Mouse (Mus musculus) liver, embryonic 11.5 days (tissue): ENCODE results near the gene Erg. TPM values are rescaled to one million over a fixed set of nuclear protein-coding genes. Genes with fewer than 3 reads are reported as not detected.

ENCODE experiments used
- ATAC-seq: fragments of 200-750 bp; cut with Nextera tagmentation; replicated peaks from 2 replicates; pipeline ENCODE4 v1.8.0; 2017; ENCODE audit warnings: moderate number of reproducible peaks, mild to moderate bottlenecking, moderate TSS enrichment, moderate library complexity; ENCODE audit not compliant: low FRiP score
- DNase-seq: peaks from one replicate; pipeline ENCODE4 v3.0.0-alpha.2; 2017; ENCODE audit warnings: low spot score
- H3K27ac ChIP-seq: fragments of 300-500 bp; sonication (generic); 2 replicates; pipeline ENCODE4 v1.5.1; 2014; ENCODE audit warnings: mild to moderate bottlenecking, low read depth, low read length, control low read depth
- H3K27me3 ChIP-seq: fragments of 300-500 bp; sonication (generic); replicated peaks from 2 replicates; pipeline ENCODE4 v1.6.1; 2014; ENCODE audit warnings: low read length, mixed read lengths; ENCODE audit not compliant: control insufficient read depth, insufficient read depth
- H3K36me3 ChIP-seq: fragments of 300-500 bp; sonication (generic); 2 replicates; pipeline ENCODE4 v1.6.1; 2014; ENCODE audit warnings: mild to moderate bottlenecking, low read length, moderate library complexity, mixed read lengths; ENCODE audit not compliant: control insufficient read depth, insufficient read depth
- H3K4me1 ChIP-seq: fragments of 300-500 bp; sonication (generic); replicated peaks from 2 replicates; pipeline ENCODE4 v1.6.1; 2014; ENCODE audit warnings: low read length, mixed read lengths; ENCODE audit not compliant: control insufficient read depth, insufficient read depth
- H3K4me2 ChIP-seq: fragments of 300-500 bp; sonication (generic); 2 replicates; pipeline ENCODE4 v1.6.1; 2014; ENCODE audit warnings: mild to moderate bottlenecking, control low read depth, moderate library complexity
- H3K4me3 ChIP-seq: fragments of 300-500 bp; sonication (generic); 2 replicates; pipeline ENCODE4 v1.5.1; 2014; ENCODE audit warnings: low read depth, low read length, control low read depth
- H3K9ac ChIP-seq: fragments of 300-500 bp; sonication (generic); 2 replicates; pipeline ENCODE4 v1.6.1; 2014; ENCODE audit warnings: low read depth, low read length, control low read depth
- H3K9me3 ChIP-seq: fragments of 300-500 bp; sonication (generic); 2 replicates; pipeline ENCODE4 v1.6.1; 2016; ENCODE audit warnings: low read length, inconsistent platforms, mixed read lengths; ENCODE audit not compliant: control insufficient read depth
- WGBS: fragments of 180-500 bp; shearing (Covaris S2); extraction: QIAGEN DNeasy Blood & Tissue Kit; methylation state at CpG from one replicate; pipeline ENCODE4 v1.1.7; 2014; 5-methylcytosine and 5-hydroxymethylcytosine counted together
- polyA plus RNA-seq: library from polyadenylated mRNA; unstranded; fragments of >200 nt; fragmentation: Nextera tagmentation; extraction: Ambion mirVana; gene quantifications from 2 replicates; pipeline ENCODE4 v1.2.1, GENCODE M21; 2014

The Erg gene
- polyA plus RNA-seq, 1 experiment from 2014 or later = 3.8 TPM

DNA sequence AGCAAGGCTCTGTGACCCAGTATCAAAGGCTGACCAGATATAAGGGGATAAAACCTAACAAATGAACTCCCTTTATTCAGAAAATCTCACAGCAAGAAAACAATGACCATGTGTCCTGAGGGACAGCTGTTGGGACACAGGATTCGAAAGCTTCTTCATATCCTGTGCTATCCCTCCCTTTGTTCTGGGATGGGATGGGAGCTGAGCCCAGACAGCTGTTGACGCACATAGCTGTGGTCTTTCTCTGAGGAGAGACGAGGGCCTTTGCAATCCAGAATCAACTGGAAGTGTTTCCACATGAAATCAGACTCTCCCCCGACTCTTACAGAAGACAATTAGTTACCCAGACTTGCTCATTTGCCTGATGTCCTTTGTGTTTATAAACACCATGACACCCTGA is 29.6 kb downstream of the Erg start:
- no peak overlapping the region for H3K9ac ChIP-seq
- H3K4me2 ChIP-seq = no peak overlapping the region
- WGBS = 77% methylated on average over 4 of the region's 4 CpGs
- no peaks in the 10 kb centered on the region for H3K27me3 ChIP-seq
- ATAC-seq (no peak), DNase-seq (no peak)
- H3K36me3 ChIP-seq = no peaks in the 10 kb centered on the region
- no peak overlapping the region for H3K4me3 ChIP-seq
- H3K9me3 ChIP-seq = no peaks in the 10 kb centered on the region
- no peak overlapping the region for H3K27ac ChIP-seq
- H3K4me1 ChIP-seq = no peaks in the 10 kb centered on the region; the same call in 1 of the 2 replicates

GRCm38 (mm10) chr16:95553136-95553535 is 33.3 kb downstream of the Erg start:
- H3K27me3 ChIP-seq = no peaks in the 10 kb centered on the region
- no peak overlapping the region for H3K4me2 ChIP-seq
- H3K27ac ChIP-seq = no peak overlapping the region
- H3K36me3 ChIP-seq = no peaks in the 10 kb centered on the region
- WGBS = 93% methylated on average over 2 of the region's 2 CpGs
- H3K4me1 ChIP-seq = no peaks in the 10 kb centered on the region; the same call in 1 of the 2 replicates
- no peaks in the 10 kb centered on the region for H3K9me3 ChIP-seq
- ATAC-seq (no peak), DNase-seq (no peak)
- H3K4me3 ChIP-seq = no peak overlapping the region
- no peak overlapping the region for H3K9ac ChIP-seq

- DNase-seq = no peak
- Histone ChIP-seq H3K27me3 (no peaks in the 10 kb centered on the region), H3K4me3 (no peak overlapping the region), H3K4me1 (no peaks in the 10 kb centered on the region; the same call in 1 of the 2 replicates), H3K27ac (no peak overlapping the region), H3K36me3 (no peaks in the 10 kb centered on the region), H3K9ac (no peak overlapping the region), H3K4me2 (no peak overlapping the region), H3K9me3 (no peaks in the 10 kb centered on the region)
- WGBS = 66% methylated on average over 16 of the region's 16 CpGs
- no peak for ATAC-seq
Measured at GRCm38 (mm10) chr16:95552495-95552894, 33.9 kb downstream of the Erg start.

- H3K9ac ChIP-seq = no peak overlapping the region
- H3K27me3 ChIP-seq = no peaks in the 10 kb centered on the region
- H3K9me3 ChIP-seq = no peaks in the 10 kb centered on the region
- no peak for ATAC-seq
- no peaks in the 10 kb centered on the region; the same call in 1 of the 2 replicates for H3K4me1 ChIP-seq
- 83% methylated on average over 5 of the region's 5 CpGs for WGBS
- no peak overlapping the region for H3K4me3 ChIP-seq
- no peak overlapping the region for H3K27ac ChIP-seq
- DNase-seq = no peak
- no peaks in the 10 kb centered on the region for H3K36me3 ChIP-seq
- no peak overlapping the region for H3K4me2 ChIP-seq
Measured at GRCm38 (mm10) chr16:95550496-95550895, 35.9 kb downstream of the Erg start.

GRCm38 (mm10) chr16:95544753-95545152 is 41.6 kb downstream of the Erg start:
- Histone ChIP-seq H3K27me3 (no peaks in the 10 kb centered on the region), H3K9me3 (no peaks in the 10 kb centered on the region), H3K4me1 (no peaks in the 10 kb centered on the region), H3K4me2 (no peak overlapping the region), H3K9ac (no peak overlapping the region), H3K27ac (no peak overlapping the region), H3K36me3 (no peaks in the 10 kb centered on the region), H3K4me3 (no peak overlapping the region)
- ATAC-seq (no peak), DNase-seq (no peak)
- 78% methylated on average over 5 of the region's 5 CpGs for WGBS

- no peaks in the 10 kb centered on the region for H3K27me3 ChIP-seq
- H3K9me3 ChIP-seq = no peaks in the 10 kb centered on the region
- no peak overlapping the region for H3K27ac ChIP-seq
- DNase-seq (no peak), ATAC-seq (no peak)
- no peaks in the 10 kb centered on the region for H3K4me1 ChIP-seq
- no peak overlapping the region for H3K4me2 ChIP-seq
- 86% methylated on average over 12 of the region's 12 CpGs for WGBS
- no peak overlapping the region for H3K9ac ChIP-seq
- H3K4me3 ChIP-seq = no peak overlapping the region
- no peaks in the 10 kb centered on the region for H3K36me3 ChIP-seq
Measured at GRCm38 (mm10) chr16:95543471-95543870, 42.9 kb downstream of the Erg start.

GRCm38 (mm10) chr16:95535151-95535550 is 51.2 kb downstream of the Erg start:
- DNase-seq (no peak), ATAC-seq (no peak)
- Histone ChIP-seq H3K4me1 (no peaks in the 10 kb centered on the region), H3K4me2 (no peak overlapping the region), H3K4me3 (no peak overlapping the region), H3K27ac (no peak overlapping the region), H3K36me3 (no peaks in the 10 kb centered on the region), H3K27me3 (no peaks in the 10 kb centered on the region), H3K9me3 (no peaks in the 10 kb centered on the region), H3K9ac (no peak overlapping the region)
- 73% methylated on average over 3 of the region's 3 CpGs for WGBS

- H3K36me3 ChIP-seq = no peaks in the 10 kb centered on the region
- no peaks in the 10 kb centered on the region for H3K4me1 ChIP-seq
- ATAC-seq (no peak), DNase-seq (no peak)
- no peaks in the 10 kb centered on the region for H3K9me3 ChIP-seq
- H3K27me3 ChIP-seq = no peaks in the 10 kb centered on the region
- H3K9ac ChIP-seq = no peak overlapping the region
- H3K4me3 ChIP-seq = no peak overlapping the region
- 81% methylated on average over 13 of the region's 13 CpGs for WGBS
- H3K27ac ChIP-seq = no peak overlapping the region
- H3K4me2 ChIP-seq = no peak overlapping the region
Measured at GRCm38 (mm10) chr16:95532387-95533077, 53.9 kb downstream of the Erg start.

DNA sequence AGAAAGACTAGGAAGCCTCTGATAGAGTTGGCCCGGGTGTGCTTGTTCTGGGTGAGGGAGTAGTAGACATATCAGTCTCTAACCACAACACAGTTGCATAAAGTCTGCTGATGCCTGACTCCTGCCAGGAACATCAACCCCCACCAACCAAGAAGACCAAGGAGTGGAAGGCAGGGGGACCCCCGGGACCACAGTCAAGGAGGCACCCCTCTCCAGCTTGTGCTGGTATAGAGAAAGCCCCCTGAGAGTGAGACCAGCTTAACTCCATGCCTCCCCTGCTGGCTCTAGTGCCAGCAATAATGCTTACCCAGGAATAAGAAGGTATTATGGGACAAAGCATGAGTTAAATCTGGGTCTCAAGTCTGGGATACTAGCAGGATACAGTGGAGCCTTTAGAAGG is 58.8 kb downstream of the Erg start:
- ATAC-seq (no peak), DNase-seq (no peak)
- no peak overlapping the region for H3K4me2 ChIP-seq
- no peak overlapping the region for H3K9ac ChIP-seq
- no peaks in the 10 kb centered on the region for H3K36me3 ChIP-seq
- 84% methylated on average over 2 of the region's 2 CpGs for WGBS
- no peaks in the 10 kb centered on the region for H3K9me3 ChIP-seq
- H3K4me3 ChIP-seq = no peak overlapping the region
- H3K27ac ChIP-seq = no peak overlapping the region
- H3K4me1 ChIP-seq = no peaks in the 10 kb centered on the region
- H3K27me3 ChIP-seq = no peaks in the 10 kb centered on the region
